29 mouse cellular contexts compared by ENCODE assay signal in the genomic region with DNA sequence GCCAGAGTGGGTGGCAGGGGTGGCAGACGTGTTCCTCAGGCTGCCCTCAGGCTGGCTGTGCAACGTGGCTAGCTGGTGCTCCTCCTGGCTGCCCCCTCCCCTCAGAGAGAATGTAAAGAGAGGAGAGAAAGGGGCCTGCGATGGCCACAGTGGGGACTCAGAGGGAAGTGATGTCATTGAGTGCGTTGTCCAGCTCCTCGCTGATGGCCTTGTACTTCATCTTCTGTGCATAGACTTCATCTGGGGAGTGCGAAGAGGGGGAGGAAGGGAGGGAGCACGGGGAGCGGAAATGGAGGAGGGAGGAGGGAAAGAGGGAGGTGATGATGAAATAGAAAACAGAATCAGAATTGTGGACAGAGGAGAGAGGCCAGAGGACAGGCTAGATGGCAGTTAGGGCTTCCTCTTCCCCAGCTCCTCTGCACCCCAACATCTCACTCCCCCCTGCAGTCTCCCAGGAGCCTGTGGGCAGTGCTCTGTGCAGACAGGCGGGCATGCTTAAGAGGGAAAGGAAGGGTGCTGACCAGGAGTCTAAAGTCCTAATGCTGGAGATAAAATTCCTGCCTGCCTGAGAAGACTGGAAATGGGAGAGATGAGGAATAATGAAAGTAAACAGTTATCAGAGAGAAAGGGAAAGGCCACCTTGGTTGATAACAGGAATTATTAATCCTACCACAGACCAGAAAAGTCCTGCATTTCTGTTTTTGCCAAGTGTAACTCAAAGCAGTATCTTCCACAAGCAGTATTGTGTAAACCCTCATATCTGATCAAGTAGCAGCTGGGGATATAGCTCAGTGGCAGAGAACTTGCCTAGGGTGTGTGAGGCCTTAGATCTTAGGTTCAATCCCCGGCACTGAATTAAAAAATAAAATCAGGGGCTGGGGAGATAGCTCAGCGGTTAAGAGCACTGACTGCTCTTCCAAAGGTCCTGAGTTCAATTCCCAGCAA. TPM values are rescaled to one million over a fixed set of nuclear protein-coding genes. Genes with fewer than 3 reads are reported as not detected.
DNase-seq lines count a peak whose midpoint lies in the region; ATAC-seq and TF ChIP-seq lines count a peak whose summit lies in the region.
"Had no signal": no experiment of that assay in that cellular context is flagged by ENCODE, and none has a peak within 500 bp of the region (broad histone marks: within the 10 kb centered on the region; RNA-seq: fewer than 3 reads in every experiment).

No protein-coding gene starts in this region.

- H3K27me3 ChIP-seq in MEL (ENCODE audit: control insufficient read depth in 1 of 2, insufficient read depth in 2 of 2, low read length in 2 of 2): no peaks in the 10 kb centered on the region
- peaks cover 20% of the 10 kb centered on the region; the same call in 1 of the 2 replicates for H3K27me3 ChIP-seq in intestine, postnatal 0 days (replicated peaks; ENCODE audit: control insufficient read depth, insufficient read depth, low read length)
- no peaks in the 10 kb centered on the region for H3K27me3 ChIP-seq in myocyte (ENCODE audit: control insufficient read depth, insufficient read depth, insufficient read length)
- no peaks in the 10 kb centered on the region; the same call in 1 of the 2 replicates for H3K27me3 ChIP-seq in thymus, adult 2 months (ENCODE audit: control insufficient read depth, insufficient read depth, low read length)
- H3K27me3 ChIP-seq: heart, embryonic 12.5 days; Patski had no signal

- peaks cover 0 to 11% of the 10 kb centered on the region in 2 experiments; a peak in 2 of 4 replicates for H3K36me3 ChIP-seq in MEL (ENCODE audit: control insufficient read depth in 1 of 2, insufficient read depth in 2 of 2, low read length in 2 of 2)
- peaks cover 19% of the 10 kb centered on the region; the same call in 1 of the 2 replicates for H3K36me3 ChIP-seq in intestine, postnatal 0 days (ENCODE audit: control insufficient read depth, insufficient read depth)
- H3K36me3 ChIP-seq in myocyte (ENCODE audit: control insufficient read depth, insufficient read depth): peaks cover 43% of the 10 kb centered on the region
- H3K36me3 ChIP-seq in thymus, adult 2 months (ENCODE audit: control insufficient read depth, insufficient read depth, low read length): no peaks in the 10 kb centered on the region
- H3K36me3 ChIP-seq: liver, embryonic 13.5 days had no signal

- no peak overlapping the region for H3K4me3 ChIP-seq in gastrocnemius, adult 2 months
- no peak overlapping the region for H3K4me3 ChIP-seq in MEL (ENCODE audit: control insufficient read depth in 1 of 2, insufficient read depth in 1 of 2, low read depth in 2 of 2, low read length in 2 of 2)
- no peak overlapping the region for H3K4me3 ChIP-seq in intestine, postnatal 0 days (ENCODE audit: low read depth, low read length)
- H3K4me3 ChIP-seq in myocyte: no peak overlapping the region
- H3K4me3 ChIP-seq in thymus, adult 2 months (ENCODE audit: control insufficient read depth, insufficient read depth, low read length): no peak overlapping the region
- H3K4me3 ChIP-seq: embryonic facial prominence, embryonic 10.5 days; heart, embryonic 12.5 days; liver, embryonic 13.5 days had no signal

- no peak for TF ChIP-seq CTCF in gastrocnemius, adult 2 months (IDR thresholded peaks at IDR 0.05)
- TF ChIP-seq CTCF in MEL (IDR thresholded peaks at IDR 0.05 in 2 of 3, conservative IDR thresholded peaks at IDR 0.05 in 1 of 3; ENCODE audit: control insufficient read depth in 1 of 3, insufficient read depth in 1 of 3, low read depth in 2 of 3, low read length in 3 of 3, poor library complexity in 1 of 3, severe bottlenecking in 1 of 3): no peak
- no peak for TF ChIP-seq CTCF in intestine, postnatal 0 days (IDR thresholded peaks at IDR 0.05; ENCODE audit: low read depth)
- no peak for TF ChIP-seq CTCF in thymus, adult 2 months (IDR thresholded peaks at IDR 0.05; ENCODE audit: borderline replicate concordance, control insufficient read depth, extremely low read depth, insufficient read depth, low read length, poor library complexity)

- no peak for TF ChIP-seq RAD21 in MEL (IDR thresholded peaks at IDR 0.05; ENCODE audit: low read depth, low read length)

- H3K9ac ChIP-seq in MEL (ENCODE audit: control insufficient read depth, low read depth, low read length, poor library complexity, severe bottlenecking): no peak overlapping the region
- H3K9ac ChIP-seq in intestine, postnatal 0 days (ENCODE audit: low read depth, low read length): no peak overlapping the region
- H3K9ac ChIP-seq: hindbrain, embryonic 14.5 days; liver, embryonic 13.5 days had no signal

- peaks cover 0 to 13% of the 10 kb centered on the region in 2 experiments for H3K4me1 ChIP-seq in MEL (ENCODE audit: control insufficient read depth in 1 of 2, insufficient read depth in 2 of 2, low read length in 2 of 2)
- peaks cover 4% of the 10 kb centered on the region; the same call in 1 of the 2 replicates for H3K4me1 ChIP-seq in intestine, postnatal 0 days (replicated peaks; ENCODE audit: control insufficient read depth, insufficient read depth, low read length)
- H3K4me1 ChIP-seq in thymus, adult 2 months (replicated peaks; ENCODE audit: control insufficient read depth, insufficient read depth, low read length): peaks cover 5% of the 10 kb centered on the region; the same call in 1 of the 2 replicates

- peak; percentile 44 for ATAC-seq in intestine, postnatal 0 days
- ATAC-seq: forebrain, embryonic 16.5 days; inflammation-experienced regulatory T-cells, adult 6 months; midbrain, embryonic 16.5 days; Patski had no signal

- H3K9me3 ChIP-seq in MEL (replicated peaks; ENCODE audit: insufficient read depth, low read length): no peaks in the 10 kb centered on the region
- H3K9me3 ChIP-seq in intestine, postnatal 0 days (ENCODE audit: control insufficient read depth): no peaks in the 10 kb centered on the region
- H3K9me3 ChIP-seq: embryonic facial prominence, embryonic 10.5 days; heart, embryonic 12.5 days; liver, embryonic 13.5 days had no signal

- peak overlapping the region; percentile 28; the same call in 1 of the 2 replicates for H3K27ac ChIP-seq in gastrocnemius, adult 2 months
- no peak overlapping the region for H3K27ac ChIP-seq in MEL (ENCODE audit: control insufficient read depth, low read depth, low read length)
- H3K27ac ChIP-seq in intestine, postnatal 0 days (ENCODE audit: low read depth, low read length): no peak overlapping the region
- H3K27ac ChIP-seq in thymus, adult 2 months (ENCODE audit: control insufficient read depth, insufficient read depth, low read length): no peak overlapping the region
- H3K27ac ChIP-seq: embryonic facial prominence, embryonic 10.5 days; hindbrain, embryonic 14.5 days; liver, embryonic 13.5 days had no signal

- WGBS in intestine, postnatal 0 days: 50% methylated on average over 11 of the region's 11 CpGs
- WGBS in thymus, adult 2 months: 86% methylated on average over 11 of the region's 11 CpGs

- TF ChIP-seq EP300 in MEL (IDR thresholded peaks at IDR 0.05; ENCODE audit: low read depth in 1 of 2, low read length in 2 of 2): peak; percentile 25 to 37; a peak in 2 of 4 replicates

- no peak for TF ChIP-seq POLR2A in MEL (IDR thresholded peaks at IDR 0.05; ENCODE audit: control insufficient read depth in 1 of 2, insufficient read depth in 1 of 2, low read depth in 1 of 2, low read length in 2 of 2, poor library complexity in 1 of 2)
- peak; percentile 37 for TF ChIP-seq POLR2A in myocyte (IDR thresholded peaks at IDR 0.05; ENCODE audit: insufficient read length, low read depth)
- no peak for TF ChIP-seq POLR2A in thymus, adult 2 months (IDR thresholded peaks at IDR 0.05; ENCODE audit: control insufficient read depth, extremely low read depth, insufficient read depth, low read length, poor library complexity)

- peak; percentile 21 for DNase-seq in gastrocnemius, adult 2 months
- DNase-seq in gastrocnemius, postnatal 4 days (ENCODE audit: low spot score in 2 of 2): no peak
- DNase-seq in MEL (ENCODE audit: low read depth, low spot score): peak; percentile 51
- no peak for DNase-seq in thymus, adult 2 months
- no peak for DNase-seq in cerebellum, postnatal 10 days
- DNase-seq in kidney, postnatal 14 days: no peak
- DNase-seq: adrenal gland, adult 8-10 months; cerebellum, adult 8-10 months; kidney, postnatal 36 days; liver, embryonic 13.5 days; lung, adult 2 months; lung, postnatal 14 days had no signal

- H3K79me2 ChIP-seq in MEL (ENCODE audit: control insufficient read depth, insufficient read depth, low read length, poor library complexity) (no peaks in the 10 kb centered on the region), myocyte (ENCODE audit: control insufficient read depth, insufficient read depth) (peaks cover 12% of the 10 kb centered on the region)

- intact Hi-C loops in gastrocnemius, adult 2 months (cut with DNase I): no loop called here

- no peak overlapping the region for H3K4me2 ChIP-seq in intestine, postnatal 0 days (replicated peaks; ENCODE audit: low read depth)
- no peak overlapping the region for H3K4me2 ChIP-seq in myocyte (ENCODE audit: low read depth)
- H3K4me2 ChIP-seq: heart, embryonic 12.5 days; hindbrain, embryonic 14.5 days; liver, embryonic 13.5 days had no signal

- no peak overlapping the region for H3ac ChIP-seq in myocyte (ENCODE audit: control insufficient read depth, insufficient read length)

RNA-seq across cellular contexts. Expression of a gene that starts 7.5 kb away (rescaled TPM):
- over 10,000 TPM in 1 of 2 experiments, 1,000 to 10,000 TPM in 1; 4,293 to 10,756 TPM for total RNA-seq in gastrocnemius, adult 2 months (2021)
- total RNA-seq in gastrocnemius, postnatal 4 days (2021): 1,000 to 10,000 TPM; 9,033 to 9,337 TPM
- 0.08 TPM in 1 of 2 replicates, not detected in the other for total RNA-seq in MEL (2012; rRNA removed)
- not detected for polyA plus RNA-seq in MEL (2012; ENCODE audit: insufficient read depth in 1 of 2, insufficient read length in 2 of 2, low read depth in 1 of 2, low replicate concordance in 2 of 2, missing spikeins in 1 of 2)
- 928 and 1,046 TPM in 2 replicates for polyA plus RNA-seq in intestine, postnatal 0 days (2015; fragmentation: Nextera tagmentation; extraction: Ambion mirVana)
- 2,542 TPM for polyA plus RNA-seq in myocyte (2012; fragmentation: generic; extraction: Trizol)
- polyA plus RNA-seq in thymus, adult 2 months (2012; rRNA removed): 10.7 and 12.1 TPM in 2 replicates
- polyA plus RNA-seq: inflammation-experienced regulatory T-cells, adult 6 months had no signal

RNA-seq across cellular contexts. Expression of a gene that starts 9.3 kb away (rescaled TPM):
- 1 to 10 TPM; 3.7 to 4.8 TPM for total RNA-seq in gastrocnemius, adult 2 months (2021)
- 1 to 10 TPM; 1.2 to 3.1 TPM for total RNA-seq in gastrocnemius, postnatal 4 days (2021)
- 0.77 and 1.2 TPM in 2 replicates for total RNA-seq in MEL (2012; rRNA removed)
- polyA plus RNA-seq in MEL (2012; ENCODE audit: insufficient read depth in 1 of 2, insufficient read length in 2 of 2, low read depth in 1 of 2, low replicate concordance in 2 of 2, missing spikeins in 1 of 2) (1 to 10 TPM in 1 of 2 experiments, not detected in 1; 3.3 TPM), myocyte (2012; fragmentation: generic; extraction: Trizol) (10.7 TPM)
- 4.8 and 5.4 TPM in 2 replicates for polyA plus RNA-seq in intestine, postnatal 0 days (2015; fragmentation: Nextera tagmentation; extraction: Ambion mirVana)
- polyA plus RNA-seq in thymus, adult 2 months (2012; rRNA removed): 2.5 and 2.9 TPM in 2 replicates
- polyA plus RNA-seq: neural tube, embryonic 14.5 days; Patski had no signal

RNA-seq across cellular contexts. Expression of a gene that starts 16.5 kb away (rescaled TPM):
- total RNA-seq in gastrocnemius, adult 2 months (2021): not detected
- 1 to 10 TPM; 7.9 to 8.9 TPM for total RNA-seq in gastrocnemius, postnatal 4 days (2021)
- 26.3 and 26.5 TPM in 2 replicates for total RNA-seq in MEL (2012; rRNA removed)
- polyA plus RNA-seq in MEL (2012; ENCODE audit: insufficient read depth in 1 of 2, insufficient read length in 2 of 2, low read depth in 1 of 2, low replicate concordance in 2 of 2, missing spikeins in 1 of 2) (10 to 100 TPM in 1 of 2 experiments, not detected in 1; 56.7 TPM), myocyte (2012; fragmentation: generic; extraction: Trizol) (5.7 TPM)
- 10.3 and 12.3 TPM in 2 replicates for polyA plus RNA-seq in intestine, postnatal 0 days (2015; fragmentation: Nextera tagmentation; extraction: Ambion mirVana)
- 105 and 108 TPM in 2 replicates for polyA plus RNA-seq in thymus, adult 2 months (2012; rRNA removed)

RNA-seq across cellular contexts. Expression of a gene that starts 23.3 kb away (rescaled TPM):
- 10 to 100 TPM; 26.3 to 27.8 TPM for total RNA-seq in gastrocnemius, adult 2 months (2021)
- total RNA-seq in gastrocnemius, postnatal 4 days (2021): 10 to 100 TPM; 23.3 to 28.6 TPM
- total RNA-seq in MEL (2012; rRNA removed): 32.9 and 44.3 TPM in 2 replicates
- polyA plus RNA-seq in MEL (2012; ENCODE audit: insufficient read depth in 1 of 2, insufficient read length in 2 of 2, low read depth in 1 of 2, low replicate concordance in 2 of 2, missing spikeins in 1 of 2): 10 to 100 TPM in 1 of 2 experiments, not detected in 1; 56.7 TPM
- polyA plus RNA-seq in intestine, postnatal 0 days (2015; fragmentation: Nextera tagmentation; extraction: Ambion mirVana): 79.8 and 83.1 TPM in 2 replicates
- 111 TPM for polyA plus RNA-seq in myocyte (2012; fragmentation: generic; extraction: Trizol)
- polyA plus RNA-seq in thymus, adult 2 months (2012; rRNA removed): 330 and 367 TPM in 2 replicates

RNA-seq across cellular contexts. Expression of a gene that starts 32.5 kb away (rescaled TPM):
- total RNA-seq in gastrocnemius, adult 2 months (2021): not detected
- not detected for total RNA-seq in gastrocnemius, postnatal 4 days (2021)
- total RNA-seq in MEL (2012; rRNA removed): 0.08 TPM in 1 of 2 replicates, not detected in the other
- polyA plus RNA-seq in MEL (2012; ENCODE audit: insufficient read depth in 1 of 2, insufficient read length in 2 of 2, low read depth in 1 of 2, low replicate concordance in 2 of 2, missing spikeins in 1 of 2): under 1 TPM in 1 of 2 experiments, not detected in 1; 0.06 TPM
- polyA plus RNA-seq in intestine, postnatal 0 days (2015; fragmentation: Nextera tagmentation; extraction: Ambion mirVana): not detected in 2 replicates
- not detected for polyA plus RNA-seq in myocyte (2012; fragmentation: generic; extraction: Trizol)
- polyA plus RNA-seq in thymus, adult 2 months (2012; rRNA removed): 187 and 239 TPM in 2 replicates
- total RNA-seq: gastrocnemius, postnatal 36 days; heart, postnatal 25 days; layer of hippocampus, adult 8-10 months; left cerebral cortex, postnatal 25 days had no signal
- polyA plus RNA-seq: cortical plate, adult 2 months; embryonic facial prominence, embryonic 10.5 days; forebrain, embryonic 16.5 days; heart, embryonic 12.5 days; hindbrain, embryonic 14.5 days; kidney, embryonic 14.5 days; limb, embryonic 14.5 days; liver, embryonic 13.5 days; midbrain, embryonic 16.5 days; neural tube, embryonic 14.5 days; Patski had no signal

Comparison
In these comparisons a context has a peak if more than half of its experiments do, and no peak if none do; other contexts are left out.
1. DNase-seq: peak in gastrocnemius, adult 2 months (single experiment) and MEL (single experiment); none in gastrocnemius, postnatal 4 days (0 of 2), thymus, adult 2 months (single experiment), cerebellum, postnatal 10 days (0 of 2) and kidney, postnatal 14 days (single experiment).
2. RNA of a gene that starts 7.5 kb away (polyA plus RNA-seq): 2,542 TPM in myocyte (single experiment) and 928 to 1,046 TPM in intestine, postnatal 0 days; 10.7 to 12.1 TPM in thymus, adult 2 months and not detected in MEL; every median in the first group is over 10 times any median in the second.